Mouse (Mus musculus): ENCODE measurements at regions not wholly inside any gene's neighbourhood (a gene's known extent, or its start where the extent isn't known, plus 50 kb on each side); places are given as distances from the start of the nearest gene placed in this dataset.
A peak's percentile ranks its signal among the peaks of the same experiment; 100 is the strongest.

DNA sequence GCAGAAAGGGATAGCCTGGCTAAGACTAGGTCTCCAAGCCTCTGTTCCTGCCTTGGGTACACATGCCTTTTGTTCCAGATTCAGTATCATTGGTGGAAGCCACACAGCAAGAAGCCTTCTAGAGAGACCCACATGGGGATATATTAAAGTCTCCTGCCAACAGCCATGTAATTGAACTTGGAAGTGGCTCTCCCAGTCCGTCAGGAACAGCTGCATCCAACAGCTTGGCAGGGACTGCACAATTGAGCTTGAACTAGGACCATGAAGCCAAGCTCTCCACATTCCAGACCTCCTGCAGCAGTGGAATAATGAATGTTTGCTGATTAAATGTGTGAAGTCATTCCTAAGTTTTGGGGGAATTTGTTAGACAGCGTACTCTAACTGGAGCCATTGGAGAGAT, 94.5 kb downstream of the Gpr139 start:
- ATAC-seq (ENCODE audit: low read depth): no peak
- no peaks in the 10 kb centered on the region for H3K4me1 ChIP-seq (ENCODE audit: control insufficient read depth, insufficient read depth, low read length)
- no peak overlapping the region for H3K4me2 ChIP-seq (ENCODE audit: low read depth, low read length)
- no peaks in the 10 kb centered on the region for H3K9me3 ChIP-seq (ENCODE audit: control insufficient read depth, low read length)
- 62% methylated on average over 2 of the region's 2 CpGs for WGBS
- peaks cover 12% of the 10 kb centered on the region for H3K27me3 ChIP-seq (ENCODE audit: control insufficient read depth, insufficient read depth, low read length)
- H3K9ac ChIP-seq (replicated peaks; ENCODE audit: low read depth, low read length): no peak overlapping the region
- no peaks in the 10 kb centered on the region for H3K36me3 ChIP-seq (ENCODE audit: control insufficient read depth, insufficient read depth, low read length)
- H3K4me3 ChIP-seq (ENCODE audit: low read depth, low read length): no peak overlapping the region
- no peak overlapping the region for H3K27ac ChIP-seq (ENCODE audit: low read depth, low read length)

GRCm38 (mm10) chr7:119088537-119088936, 93.5 kb upstream of the Gprc5b start:
- Histone ChIP-seq H3K27me3 (ENCODE audit: control insufficient read depth, insufficient read depth, low read length) (peaks cover 16% of the 10 kb centered on the region), H3K9ac (replicated peaks; ENCODE audit: low read depth, low read length) (no peak overlapping the region), H3K4me3 (ENCODE audit: low read depth, low read length) (no peak overlapping the region), H3K27ac (ENCODE audit: low read depth, low read length) (no peak overlapping the region), H3K4me2 (ENCODE audit: low read depth, low read length) (no peak overlapping the region), H3K9me3 (ENCODE audit: control insufficient read depth, low read length) (no peaks in the 10 kb centered on the region), H3K4me1 (ENCODE audit: control insufficient read depth, insufficient read depth, low read length) (no peaks in the 10 kb centered on the region), H3K36me3 (ENCODE audit: control insufficient read depth, insufficient read depth, low read length) (no peaks in the 10 kb centered on the region)
- WGBS: 74% methylated on average over 2 of the region's 2 CpGs
- ATAC-seq (ENCODE audit: low read depth): no peak

GRCm38 (mm10) chr7:119087723-119088419, 92.9 kb upstream of the Gprc5b start:
- peak; percentile 44; the same call in 1 of the 2 replicates for ATAC-seq (ENCODE audit: low read depth)
- no peak overlapping the region for H3K27ac ChIP-seq (ENCODE audit: low read depth, low read length)
- 45% methylated on average over 7 of the region's 7 CpGs for WGBS
- H3K4me3 ChIP-seq (ENCODE audit: low read depth, low read length): no peak overlapping the region
- peaks cover 16% of the 10 kb centered on the region for H3K27me3 ChIP-seq (ENCODE audit: control insufficient read depth, insufficient read depth, low read length)
- no peak overlapping the region for H3K9ac ChIP-seq (replicated peaks; ENCODE audit: low read depth, low read length)
- no peaks in the 10 kb centered on the region for H3K4me1 ChIP-seq (ENCODE audit: control insufficient read depth, insufficient read depth, low read length)
- H3K4me2 ChIP-seq (ENCODE audit: low read depth, low read length): no peak overlapping the region
- H3K9me3 ChIP-seq (ENCODE audit: control insufficient read depth, low read length): no peaks in the 10 kb centered on the region
- H3K36me3 ChIP-seq (ENCODE audit: control insufficient read depth, insufficient read depth, low read length): no peaks in the 10 kb centered on the region

DNA sequence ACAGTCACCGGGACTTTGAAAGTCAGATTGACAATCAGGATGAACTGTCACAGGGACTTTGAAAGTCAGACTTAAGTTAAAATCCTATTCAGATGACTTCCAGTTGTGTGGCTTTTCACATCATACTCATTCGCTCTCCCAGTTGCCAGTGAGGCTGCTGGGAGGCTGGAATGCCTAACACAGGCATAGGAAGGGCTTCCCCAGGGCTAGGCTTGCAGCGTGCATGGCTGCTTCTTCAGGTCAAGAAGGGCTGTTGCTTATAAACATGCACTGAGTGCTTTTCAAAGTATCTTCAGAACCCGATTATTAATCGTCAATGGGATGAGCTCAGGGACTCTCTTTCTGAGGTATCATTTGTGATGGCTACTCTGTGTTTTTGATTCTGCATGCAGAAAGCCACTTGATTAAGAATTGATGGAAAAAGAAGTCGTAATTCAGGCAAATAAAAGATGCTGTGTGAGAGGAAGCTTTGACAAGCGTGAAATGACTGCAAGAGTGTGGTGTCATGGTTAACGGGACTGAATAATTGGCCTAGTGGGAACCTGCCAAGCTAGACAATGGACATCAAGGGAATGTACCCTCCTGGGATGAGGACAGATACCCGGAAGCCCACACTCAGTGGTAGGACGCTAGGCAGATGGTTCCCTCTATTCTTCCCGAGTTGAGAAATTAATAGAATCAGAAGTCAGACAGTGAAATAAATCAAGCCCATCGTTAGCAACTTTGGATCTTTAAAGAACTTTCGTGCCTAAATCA, 90.9 kb upstream of the Gprc5b start:
- Histone ChIP-seq H3K4me2 (ENCODE audit: low read depth, low read length) (no peak overlapping the region), H3K27me3 (ENCODE audit: control insufficient read depth, insufficient read depth, low read length) (peaks cover 16% of the 10 kb centered on the region), H3K9me3 (ENCODE audit: control insufficient read depth, low read length) (no peaks in the 10 kb centered on the region), H3K4me3 (ENCODE audit: low read depth, low read length) (no peak overlapping the region), H3K27ac (ENCODE audit: low read depth, low read length) (no peak overlapping the region), H3K4me1 (ENCODE audit: control insufficient read depth, insufficient read depth, low read length) (no peaks in the 10 kb centered on the region), H3K36me3 (ENCODE audit: control insufficient read depth, insufficient read depth, low read length) (no peaks in the 10 kb centered on the region), H3K9ac (replicated peaks; ENCODE audit: low read depth, low read length) (no peak overlapping the region)
- WGBS: 19% methylated on average over 13 of the region's 13 CpGs
- ATAC-seq (ENCODE audit: low read depth): peak; percentile 77; the same call in 1 of the 2 replicates

- H3K4me2 ChIP-seq (ENCODE audit: low read depth, low read length): no peak overlapping the region
- H3K4me3 ChIP-seq (ENCODE audit: low read depth, low read length): no peak overlapping the region
- H3K9ac ChIP-seq (replicated peaks; ENCODE audit: low read depth, low read length): no peak overlapping the region
- H3K27me3 ChIP-seq (ENCODE audit: control insufficient read depth, insufficient read depth, low read length): no peaks in the 10 kb centered on the region
- H3K27ac ChIP-seq (ENCODE audit: low read depth, low read length): peak overlapping the region; percentile 50; the same call in 1 of the 2 replicates
- no peaks in the 10 kb centered on the region for H3K36me3 ChIP-seq (ENCODE audit: control insufficient read depth, insufficient read depth, low read length)
- WGBS: 48% methylated on average over 12 of the region's 12 CpGs
- ATAC-seq (ENCODE audit: low read depth): peak; percentile 85
- no peaks in the 10 kb centered on the region for H3K9me3 ChIP-seq (ENCODE audit: control insufficient read depth, low read length)
- H3K4me1 ChIP-seq (ENCODE audit: control insufficient read depth, insufficient read depth, low read length): no peaks in the 10 kb centered on the region
Observed at GRCm38 (mm10) chr7:119076712-119077619, 82.0 kb upstream of the Gprc5b start.

DNA sequence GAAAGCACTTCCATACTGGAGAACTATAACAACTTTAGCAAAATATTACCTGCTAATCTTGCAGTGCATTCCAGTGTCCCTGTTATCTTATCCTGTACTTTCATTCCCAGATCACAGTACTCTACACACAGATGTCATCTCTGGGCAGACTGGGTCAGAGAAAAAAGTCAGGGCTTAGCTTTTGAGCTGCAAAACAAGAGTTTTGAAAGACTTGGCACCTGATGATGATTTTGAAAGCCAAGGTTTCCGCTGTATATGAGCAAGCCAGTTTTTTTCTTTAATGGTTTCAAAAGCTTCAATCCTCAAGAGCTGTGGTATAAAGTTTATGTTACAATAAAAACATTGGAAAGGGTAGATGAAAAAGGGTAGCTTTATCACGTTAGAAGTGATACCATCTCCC, 71.0 kb upstream of the Gprc5b start:
- H3K4me1 ChIP-seq (ENCODE audit: control insufficient read depth, insufficient read depth, low read length): no peaks in the 10 kb centered on the region
- H3K4me3 ChIP-seq (ENCODE audit: low read depth, low read length): no peak overlapping the region
- no peak overlapping the region for H3K27ac ChIP-seq (ENCODE audit: low read depth, low read length)
- 70% methylated on average over 2 of the region's 2 CpGs for WGBS
- ATAC-seq (ENCODE audit: low read depth): no peak
- no peaks in the 10 kb centered on the region for H3K36me3 ChIP-seq (ENCODE audit: control insufficient read depth, insufficient read depth, low read length)
- no peaks in the 10 kb centered on the region for H3K9me3 ChIP-seq (ENCODE audit: control insufficient read depth, low read length)
- no peak overlapping the region for H3K4me2 ChIP-seq (ENCODE audit: low read depth, low read length)
- H3K27me3 ChIP-seq (ENCODE audit: control insufficient read depth, insufficient read depth, low read length): no peaks in the 10 kb centered on the region
- H3K9ac ChIP-seq (replicated peaks; ENCODE audit: low read depth, low read length): no peak overlapping the region
